Mouse (Mus musculus) ES-E14 (cell line): ENCODE data around the gene Pkm.

Experiments used
- HCFC1 ChIP-seq: IDR thresholded peaks from 2 replicates; pipeline ENCODE4 v1.6.1; 2012; ENCODE audit warnings: low read length, inconsistent platforms, borderline replicate concordance; ENCODE audit not compliant: insufficient read depth
- MAFK ChIP-seq: IDR thresholded peaks from 2 replicates; pipeline ENCODE4 v1.6.1; 2014; ENCODE audit warnings: mild to moderate bottlenecking, low read depth, low read length, inconsistent platforms; ENCODE audit not compliant: insufficient read depth

- no peak for TF ChIP-seq MAFK
- no peak for TF ChIP-seq HCFC1
These were observed 8.6 kb downstream of the Pkm start for GRCm38 (mm10) chr9:59664664-59665256.
